Mouse (Mus musculus) frontal cortex, postnatal 36 days (tissue): Measurements from ENCODE around the gene Arl5c.
"Not testable (repeated sequence)": the region's sequence is repeated elsewhere in the genome, so short reads cannot be mapped to it uniquely, and the experiment has no call there.

Experiments used
- DNase-seq, 2 experiments: peaks; one replicate each; pipeline ENCODE4 v3.0.0; 2022; ENCODE audit warnings: low spot score in 2 of 2

Gene Arl5c

DNA sequence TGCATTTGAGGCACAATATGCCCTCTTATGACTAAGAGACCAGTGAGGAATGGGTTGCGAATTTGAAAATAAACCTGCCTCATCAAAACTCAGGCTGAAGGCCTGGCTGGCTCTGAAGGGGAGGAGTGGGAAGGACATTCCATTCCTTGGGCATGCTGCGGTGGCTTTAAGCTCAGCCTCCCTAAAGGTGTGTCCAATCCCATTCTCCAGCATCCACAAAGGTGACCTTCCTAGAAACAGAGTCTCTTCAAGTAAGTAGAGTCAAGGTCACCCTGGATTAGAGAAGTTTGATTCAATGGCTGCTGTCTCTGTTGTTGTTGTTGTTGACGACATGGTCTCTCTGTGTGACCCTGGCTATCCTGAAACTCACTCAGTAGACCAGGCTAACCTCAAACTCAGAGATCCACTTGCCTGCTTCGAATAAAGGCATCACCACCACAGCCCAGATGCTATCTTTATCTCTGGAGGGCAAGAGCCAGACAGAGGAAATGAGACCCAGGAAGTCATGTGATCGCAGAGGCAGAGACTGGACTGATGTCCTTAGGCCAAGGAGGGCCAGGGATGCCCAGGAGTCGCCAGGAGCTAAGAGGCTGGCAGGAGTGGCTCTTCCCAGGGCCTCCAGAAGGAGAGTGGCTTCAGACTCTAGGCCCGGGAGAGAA, 37.2 kb downstream of the Arl5c start:
- no peak for DNase-seq

- no peak for DNase-seq
These were observed 38.9 kb downstream of the Arl5c start for GRCm38 (mm10) chr11:97956905-97957560.

DNA sequence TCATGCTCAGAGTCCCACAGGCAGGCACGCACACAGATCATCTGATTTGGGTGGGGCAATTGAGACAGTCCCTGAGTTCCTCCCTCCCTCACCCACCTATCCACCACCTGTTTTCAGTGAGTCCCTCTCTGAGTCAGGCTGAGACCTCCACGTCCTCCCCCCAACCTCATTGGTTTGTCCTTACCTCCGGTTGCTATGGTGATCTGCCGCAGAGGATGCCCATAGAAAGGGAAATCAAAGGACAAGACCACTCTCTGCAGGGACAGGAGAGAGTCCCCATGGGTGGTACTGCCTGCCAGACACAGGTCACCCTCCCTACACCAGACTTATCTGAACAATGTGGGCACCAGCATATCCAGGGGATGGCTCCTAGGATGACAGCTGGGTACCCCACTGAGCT, 40.1 kb downstream of the Arl5c start:
- DNase-seq: no peak

DNA sequence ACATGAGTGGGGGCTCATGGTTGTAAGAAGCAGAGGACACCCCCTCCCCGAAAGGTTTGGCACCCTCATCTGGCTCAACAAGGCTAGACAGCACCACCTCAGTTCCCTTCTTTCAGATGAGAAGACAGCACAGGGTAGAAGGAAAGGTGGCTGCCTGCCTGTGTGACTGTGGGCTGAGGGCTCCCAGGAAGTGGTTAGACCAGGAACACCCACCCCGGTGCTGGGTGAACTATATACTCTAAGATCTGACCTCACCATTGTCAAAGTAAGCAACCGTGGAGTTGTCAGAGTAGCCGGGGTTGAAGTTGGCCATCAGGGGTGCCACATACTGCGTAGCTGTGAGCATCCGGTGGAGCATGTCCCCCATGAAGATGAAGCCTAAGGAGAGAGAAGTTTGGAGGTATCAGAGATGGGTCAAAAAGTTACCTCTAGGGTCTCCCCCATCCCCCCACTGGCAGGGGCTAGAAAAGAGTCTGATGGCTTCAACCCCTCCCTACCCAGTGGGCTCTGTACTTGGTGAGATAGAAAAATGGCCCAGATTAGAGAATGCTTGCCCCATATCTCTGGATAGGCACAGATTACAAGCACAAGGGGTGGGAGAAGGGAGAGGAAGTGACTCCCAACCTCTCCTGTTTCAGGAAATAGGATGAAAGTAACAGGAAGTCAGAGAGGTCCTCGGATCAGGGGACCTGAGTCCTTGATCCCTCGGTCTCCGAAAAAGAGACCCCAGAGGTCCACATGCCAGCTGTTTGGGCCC, 40.7 kb downstream of the Arl5c start:
- no peak for DNase-seq

GRCm38 (mm10) chr11:97954469-97955141, 41.4 kb downstream of the Arl5c start:
- DNase-seq: no peak

GRCm38 (mm10) chr11:97953939-97954275, 42.1 kb downstream of the Arl5c start:
- DNase-seq: no peak

DNA sequence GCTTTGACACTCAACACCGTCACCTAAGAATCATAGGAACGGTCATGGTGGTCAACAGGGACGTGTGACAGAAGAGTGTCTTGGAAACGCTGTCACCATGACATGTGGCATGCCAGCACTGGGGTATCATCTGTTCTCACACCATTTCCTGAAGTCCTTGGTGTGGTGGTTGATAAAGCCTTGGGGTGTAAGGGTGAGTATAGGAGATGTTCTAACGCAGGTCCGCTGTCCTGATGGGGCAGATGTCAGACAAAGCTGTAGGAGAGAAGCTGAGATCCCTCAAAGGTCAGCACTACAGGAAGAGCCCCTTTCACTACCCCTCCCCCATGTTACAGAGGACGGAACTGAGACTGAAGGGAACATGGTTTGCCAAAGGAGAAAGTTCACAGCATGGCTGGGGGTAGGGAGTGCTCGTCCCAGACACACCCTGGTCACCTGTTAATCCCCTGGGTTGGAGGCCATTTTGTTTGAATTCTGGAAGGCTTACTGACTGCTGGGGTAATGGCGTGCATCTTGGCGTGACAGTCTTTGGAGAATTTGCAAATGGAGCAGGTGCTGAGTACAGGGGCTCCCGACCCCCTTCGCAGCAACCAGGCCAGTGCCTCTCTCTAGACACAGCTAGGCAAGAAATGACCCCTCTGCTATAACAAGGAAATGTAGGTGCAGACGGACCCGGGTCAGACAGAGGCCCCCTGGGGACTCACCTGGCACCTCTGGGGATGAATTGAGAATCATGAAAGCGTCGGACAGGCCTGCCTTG, 42.6 kb downstream of the Arl5c start:
- no peak for DNase-seq

DNA sequence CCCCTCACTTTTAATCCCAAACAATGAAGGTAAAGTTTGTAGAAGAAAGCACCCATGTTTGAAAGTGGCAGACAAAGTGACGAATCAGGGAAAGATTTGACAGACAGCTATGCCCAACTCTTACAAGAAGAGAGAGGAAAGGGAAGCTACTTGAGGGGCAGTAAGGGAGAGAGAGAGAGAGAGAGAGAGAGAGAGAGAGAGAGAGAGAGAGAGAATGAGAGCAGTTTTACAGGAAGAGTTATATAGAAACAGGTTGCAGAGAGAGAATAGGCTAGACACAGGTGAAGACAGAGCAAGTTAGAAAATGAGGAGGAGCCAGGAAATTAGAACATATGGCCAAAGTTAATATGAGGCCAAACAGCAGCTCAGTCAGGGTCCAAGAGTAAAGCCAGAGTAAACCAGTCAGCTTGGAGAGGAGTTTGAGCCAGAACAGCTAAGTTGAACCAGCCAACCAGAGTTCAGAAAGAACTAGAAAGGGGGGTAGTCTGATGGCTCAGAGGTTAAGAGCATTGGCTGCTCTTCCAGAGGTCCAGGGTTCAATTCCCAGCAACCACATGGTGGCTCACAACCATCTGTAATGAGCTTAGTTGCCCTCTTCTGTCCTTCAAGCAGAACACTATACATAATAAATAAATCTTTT, 43.5 kb downstream of the Arl5c start:
- no peak for DNase-seq

- DNase-seq: no peak
These were observed 46.1 kb downstream of the Arl5c start for GRCm38 (mm10) chr11:97949703-97950475.

GRCm38 (mm10) chr11:97947426-97947825, 48.6 kb downstream of the Arl5c start:
- DNase-seq: no peak

GRCm38 (mm10) chr11:97945738-97946289, 50.2 kb downstream of the Arl5c start:
- not testable (repeated sequence) for DNase-seq

DNA sequence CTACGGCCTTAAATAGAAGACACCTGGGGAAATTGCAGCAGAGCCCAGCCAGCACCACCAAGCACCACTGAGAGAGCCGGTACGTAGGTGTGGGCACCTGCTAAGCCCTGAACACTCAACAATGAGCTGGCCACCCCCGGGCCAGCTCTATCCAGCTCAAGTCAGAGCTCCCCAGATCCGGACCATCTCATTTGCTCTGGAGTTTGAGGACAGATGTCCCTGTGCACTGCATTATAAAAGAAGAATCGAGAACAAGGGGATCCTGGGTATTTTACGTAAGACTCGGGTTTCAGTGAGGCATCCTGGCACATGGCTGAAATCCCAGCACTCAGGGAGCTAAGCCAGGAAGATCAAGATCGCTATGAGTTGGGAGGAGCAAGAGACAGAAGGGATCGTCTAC, 51.0 kb downstream of the Arl5c start:
- DNase-seq: peak in 1 of 2 experiments; percentile 19

GRCm38 (mm10) chr11:97943256-97943655, 52.7 kb downstream of the Arl5c start:
- DNase-seq: no peak

- no peak for DNase-seq
These were observed 53.4 kb downstream of the Arl5c start for GRCm38 (mm10) chr11:97942420-97943111.
